22 mouse cellular contexts compared by ENCODE assay signal in the genomic region with DNA sequence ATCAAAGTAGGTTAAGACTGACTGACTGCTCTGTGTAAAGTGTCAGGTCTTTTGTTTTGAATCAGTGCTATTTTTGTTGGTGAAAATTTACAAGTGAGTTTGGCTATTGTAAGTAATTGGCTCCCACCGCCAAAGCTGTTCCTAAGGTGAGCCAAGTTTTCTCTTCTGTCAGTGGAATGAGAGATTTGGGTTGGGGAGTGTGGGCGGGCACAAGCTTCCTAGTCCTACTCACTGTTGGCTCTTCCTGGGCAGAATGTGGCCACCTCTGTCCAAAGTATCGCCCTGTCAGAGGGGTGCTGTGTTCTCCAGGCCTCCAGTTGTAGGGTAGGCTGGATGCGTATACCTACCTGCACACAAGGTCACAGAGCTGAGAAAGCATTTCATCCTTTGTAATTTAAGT. TPM values are rescaled to one million over a fixed set of nuclear protein-coding genes. Genes with fewer than 3 reads are reported as not detected.
DNase-seq lines count a peak whose midpoint lies in the region; ATAC-seq and TF ChIP-seq lines count a peak whose summit lies in the region.
"Had no signal": no experiment of that assay in that cellular context is flagged by ENCODE, and none has a peak within 500 bp of the region (broad histone marks: within the 10 kb centered on the region; RNA-seq: fewer than 3 reads in every experiment).

No protein-coding gene starts in this region.

- ATAC-seq in heart, embryonic 11.5 days (replicated peaks; ENCODE audit: insufficient number of reproducible peaks, low FRiP score, low TSS enrichment) = no peak
- ATAC-seq in heart, postnatal 0 days (ENCODE audit: insufficient read depth, low read depth) = no peak
- ATAC-seq: forebrain, embryonic 14.5 days; intestine, embryonic 16.5 days had no signal

- no peak for TF ChIP-seq EP300 in heart, postnatal 0 days (IDR thresholded peaks at IDR 0.05; ENCODE audit: low read depth)

- no peak for TF ChIP-seq CTCF in layer of hippocampus, adult 2 months (conservative IDR thresholded peaks at IDR 0.05)
- no peak for TF ChIP-seq CTCF in heart, postnatal 0 days (IDR thresholded peaks at IDR 0.05; ENCODE audit: low read depth)

- no peak overlapping the region for H3K4me3 ChIP-seq in heart, embryonic 11.5 days (ENCODE audit: low read depth, low read length)
- H3K4me3 ChIP-seq in layer of hippocampus, adult 2 months = no peak overlapping the region
- no peak overlapping the region for H3K4me3 ChIP-seq in brown adipose tissue, adult 24 weeks (ENCODE audit: insufficient read depth, low read depth, low read length)
- no peak overlapping the region for H3K4me3 ChIP-seq in heart, postnatal 0 days (ENCODE audit: low read depth, low read length)
- H3K4me3 ChIP-seq: embryonic facial prominence, embryonic 15.5 days; erythroblast, embryonic 14.5 days; forebrain, embryonic 10.5 days; gastrocnemius, adult 2 months; hindbrain, embryonic 15.5 days had no signal

- no peak overlapping the region for H3K9ac ChIP-seq in heart, embryonic 11.5 days (ENCODE audit: low read depth, low read length)
- no peak overlapping the region for H3K9ac ChIP-seq in heart, postnatal 0 days (replicated peaks; ENCODE audit: low read depth, low read length)
- H3K9ac ChIP-seq: embryonic facial prominence, embryonic 15.5 days; hindbrain, embryonic 15.5 days had no signal

- H3K36me3 ChIP-seq in heart, embryonic 11.5 days (ENCODE audit: control insufficient read depth, insufficient read depth, low read length) = peaks cover 4% of the 10 kb centered on the region
- peaks cover 17% of the 10 kb centered on the region; the same call in 1 of the 2 replicates for H3K36me3 ChIP-seq in heart, postnatal 0 days (replicated peaks; ENCODE audit: control insufficient read depth, insufficient read depth, low read length)
- H3K36me3 ChIP-seq: hindbrain, embryonic 15.5 days had no signal

- H3K27ac ChIP-seq in heart, embryonic 11.5 days (ENCODE audit: low read depth, low read length) = 0 out of 2 replicates have a peak overlapping the region, but pooled peaks have one; percentile 75
- H3K27ac ChIP-seq in layer of hippocampus, adult 2 months = peak overlapping the region; percentile 82; the same call in 1 of the 2 replicates
- peak overlapping the region; percentile 18 for H3K27ac ChIP-seq in brown adipose tissue, adult 24 weeks (replicated peaks; ENCODE audit: low read depth, low read length)
- peak overlapping the region; percentile 85 for H3K27ac ChIP-seq in heart, postnatal 0 days (ENCODE audit: low read depth)
- H3K27ac ChIP-seq: embryonic facial prominence, embryonic 15.5 days; hindbrain, embryonic 15.5 days had no signal

- no peak overlapping the region for H3K4me2 ChIP-seq in heart, embryonic 11.5 days
- H3K4me2 ChIP-seq in heart, postnatal 0 days (ENCODE audit: low read depth, low read length) = no peak overlapping the region
- H3K4me2 ChIP-seq: embryonic facial prominence, embryonic 15.5 days; hindbrain, embryonic 15.5 days had no signal

- no peak for DNase-seq in heart, adult 18-20 months
- DNase-seq in layer of hippocampus, adult 2 months (ENCODE audit: low spot score in 2 of 2) = no peak
- DNase-seq in layer of hippocampus, postnatal 36 days = no peak
- DNase-seq in heart, postnatal 0 days (ENCODE audit: low spot score) = no peak
- DNase-seq in kidney, postnatal 36 days = no peak
- DNase-seq: adrenal gland, adult 8-10 months; adrenal gland, postnatal 36 days; cerebellum, adult 11 months; cerebellum, adult 8-10 months; cerebellum, postnatal 14 days; embryo, embryonic 11 days; gastrocnemius, adult 2 months; gastrocnemius, postnatal 25 days; kidney, adult 2 months had no signal

- H3K27me3 ChIP-seq in heart, embryonic 11.5 days (ENCODE audit: control insufficient read depth, insufficient read depth, low read length) = no peaks in the 10 kb centered on the region
- no peaks in the 10 kb centered on the region for H3K27me3 ChIP-seq in heart, postnatal 0 days (ENCODE audit: control insufficient read depth, insufficient read depth, low read length)
- H3K27me3 ChIP-seq: embryonic facial prominence, embryonic 15.5 days; hindbrain, embryonic 15.5 days had no signal

- H3K4me1 ChIP-seq in heart, embryonic 11.5 days (ENCODE audit: control insufficient read depth, insufficient read depth, low read length) = peaks cover 53% of the 10 kb centered on the region
- peaks cover 21% of the 10 kb centered on the region for H3K4me1 ChIP-seq in brown adipose tissue, adult 24 weeks (ENCODE audit: control insufficient read depth, insufficient read depth, insufficient read length, low read length)
- H3K4me1 ChIP-seq in heart, postnatal 0 days (ENCODE audit: control insufficient read depth, insufficient read depth) = peaks cover 51% of the 10 kb centered on the region

- WGBS in heart, embryonic 11.5 days (ENCODE audit: insufficient replicate concordance) = 90% methylated on average over 4 of the region's 4 CpGs
- 70% methylated on average over 4 of the region's 4 CpGs for WGBS in heart, postnatal 0 days

- H3K9me3 ChIP-seq in heart, embryonic 11.5 days (replicated peaks; ENCODE audit: control insufficient read depth, low read length) = no peaks in the 10 kb centered on the region
- H3K9me3 ChIP-seq in heart, postnatal 0 days (replicated peaks; ENCODE audit: control insufficient read depth, low read length) = no peaks in the 10 kb centered on the region
- H3K9me3 ChIP-seq: embryonic facial prominence, embryonic 15.5 days; forebrain, embryonic 10.5 days; hindbrain, embryonic 15.5 days had no signal

RNA-seq across cellular contexts. Expression of gene Wdsub1, which starts 57.0 kb away (rescaled TPM):
- 44.5 and 53.8 TPM in 2 replicates for polyA plus RNA-seq in heart, embryonic 11.5 days (2014; fragmentation: Nextera tagmentation; extraction: Ambion mirVana)
- 10 to 100 TPM; 18.6 to 19.2 TPM for total RNA-seq in heart, adult 18-20 months (2021)
- total RNA-seq in layer of hippocampus, adult 2 months (2021) = 10 to 100 TPM; 22.6 to 23.7 TPM
- total RNA-seq in layer of hippocampus, postnatal 36 days (2021) = 10 to 100 TPM; 21.9 to 23.9 TPM
- polyA plus RNA-seq in brown adipose tissue, adult 24 weeks (2012; ENCODE audit: insufficient read depth, insufficient read length, missing spikeins) = 9.9 and 15.6 TPM in 2 replicates
- total RNA-seq in heart, postnatal 0 days (2014; rRNA removed; ENCODE audit: low replicate concordance) = 268 and 306 TPM in 2 replicates
- polyA plus RNA-seq in heart, postnatal 0 days (2015; fragmentation: Nextera tagmentation; extraction: Ambion mirVana) = 42.8 and 43.2 TPM in 2 replicates

Comparison
In these comparisons a context has a peak if more than half of its experiments do, and no peak if none do; other contexts are left out.
1. RNA of gene Wdsub1, which starts 57.0 kb away (total RNA-seq): 268 to 306 TPM in heart, postnatal 0 days; 21.9 to 23.9 TPM in layer of hippocampus, postnatal 36 days, 22.6 to 23.7 TPM in layer of hippocampus, adult 2 months and 18.6 to 19.2 TPM in heart, adult 18-20 months; every median in the first group is over 10 times any median in the second.
2. H3K27ac ChIP-seq: peak in every context shown above with its lines; median percentile 85 in heart, postnatal 0 days; 82 in layer of hippocampus, adult 2 months; 75 in heart, embryonic 11.5 days; 18 in brown adipose tissue, adult 24 weeks.